Mouse (Mus musculus) forebrain, embryonic 15.5 days (tissue): ENCODE measurements around the gene Chac1. TPM values are rescaled to one million over a fixed set of nuclear protein-coding genes. Genes with fewer than 3 reads are reported as not detected.

ENCODE experiments used
- ATAC-seq: fragments of 200-750 bp; cut with Nextera tagmentation; replicated peaks from 2 replicates; pipeline ENCODE4 v1.8.0; 2017; ENCODE audit warnings: mild to moderate bottlenecking, moderate TSS enrichment, moderate library complexity
- H3K27ac ChIP-seq: fragments of 300-500 bp; sonication (generic); replicated peaks from 2 replicates; pipeline ENCODE4 v1.5.1; 2015; ENCODE audit warnings: mild to moderate bottlenecking, inconsistent platforms
- H3K27me3 ChIP-seq: fragments of 300-500 bp; sonication (generic); 2 replicates; pipeline ENCODE4 v1.6.1; 2015; ENCODE audit warnings: inconsistent platforms
- H3K36me3 ChIP-seq: fragments of 300-500 bp; sonication (generic); 2 replicates; pipeline ENCODE4 v1.6.1; 2015; ENCODE audit warnings: mild to moderate bottlenecking, inconsistent platforms
- H3K4me1 ChIP-seq: fragments of 300-500 bp; sonication (generic); 2 replicates; pipeline ENCODE4 v1.6.1; 2015; ENCODE audit warnings: inconsistent platforms
- H3K4me2 ChIP-seq: fragments of 300-500 bp; sonication (generic); replicated peaks from 2 replicates; pipeline ENCODE4 v1.6.1; 2015; ENCODE audit warnings: mild to moderate bottlenecking, inconsistent platforms
- H3K4me3 ChIP-seq: fragments of 300-500 bp; sonication (generic); 2 replicates; pipeline ENCODE4 v1.5.1; 2015; ENCODE audit warnings: mild to moderate bottlenecking, inconsistent platforms
- H3K9ac ChIP-seq: fragments of 300-500 bp; sonication (generic); replicated peaks from 2 replicates; pipeline ENCODE4 v1.6.1; 2015; ENCODE audit warnings: mild to moderate bottlenecking, inconsistent platforms
- H3K9me3 ChIP-seq: fragments of 300-500 bp; sonication (generic); 2 replicates; pipeline ENCODE4 v1.6.1; 2016; ENCODE audit warnings: inconsistent platforms
- WGBS: fragments of 180-500 bp; shearing (Covaris S2); methylation state at CpG from one replicate; pipeline ENCODE4 v1.1.7; 2015; ENCODE audit warnings: mixed read lengths; 5-methylcytosine and 5-hydroxymethylcytosine counted together
- polyA plus RNA-seq: library from polyadenylated mRNA; unstranded; fragments of >200 nt; fragmentation: Nextera tagmentation; extraction: Ambion mirVana; gene quantifications from 2 replicates; pipeline ENCODE4 v1.2.1, GENCODE M21; 2015

Chac1 gene
- polyA plus RNA-seq, 1 experiment from 2014 or later, result 5.8 TPM

GRCm38 (mm10) chr2:119322587-119323300, 28.3 kb upstream of the Chac1 start:
- Histone ChIP-seq H3K9me3 (no peaks in the 10 kb centered on the region), H3K4me2 (peak overlapping the region; percentile 81), H3K27me3 (peaks cover 84% of the 10 kb centered on the region), H3K36me3 (no peaks in the 10 kb centered on the region), H3K9ac (peak overlapping the region; percentile 19; the same call in 1 of the 2 replicates), H3K27ac (peak overlapping the region; percentile 47; the same call in 1 of the 2 replicates), H3K4me3 (peak overlapping the region; percentile 40), H3K4me1 (peaks cover 65% of the 10 kb centered on the region)
- ATAC-seq, result peak; percentile 83
- 2% methylated on average over 36 of the region's 39 CpGs for WGBS

- H3K9me3 ChIP-seq, result no peaks in the 10 kb centered on the region
- H3K27me3 ChIP-seq, result peaks cover 85% of the 10 kb centered on the region
- peak overlapping the region; percentile 17; the same call in 1 of the 2 replicates for H3K4me3 ChIP-seq
- ATAC-seq, result no peak
- H3K4me1 ChIP-seq, result peaks cover 77% of the 10 kb centered on the region
- H3K4me2 ChIP-seq, result peak overlapping the region; percentile 68
- no peak overlapping the region for H3K27ac ChIP-seq
- H3K9ac ChIP-seq, result no peak overlapping the region
- WGBS, result 3% methylated on average over 32 of the region's 32 CpGs
- H3K36me3 ChIP-seq, result no peaks in the 10 kb centered on the region
Observed at GRCm38 (mm10) chr2:119323866-119324575, 27.0 kb upstream of the Chac1 start.

GRCm38 (mm10) chr2:119324576-119325318, 26.3 kb upstream of the Chac1 start:
- under 1% methylated on average over 32 of the region's 32 CpGs for WGBS
- Histone ChIP-seq H3K4me2 (peak overlapping the region; percentile 68), H3K9ac (0 out of 2 replicates have a peak overlapping the region, but pooled peaks have one; percentile 24), H3K27ac (no peak overlapping the region), H3K9me3 (no peaks in the 10 kb centered on the region), H3K4me1 (peaks cover 82% of the 10 kb centered on the region), H3K36me3 (no peaks in the 10 kb centered on the region), H3K27me3 (peaks cover 84% of the 10 kb centered on the region), H3K4me3 (peak overlapping the region; percentile 46)
- ATAC-seq, result no peak

- Histone ChIP-seq H3K4me3 (peak within 1 kb of the TSS; percentile 46), H3K36me3 (no peaks in the 10 kb centered on the region), H3K27ac (no peak within 1 kb of the TSS), H3K9ac (peak within 1 kb of the TSS; percentile 41), H3K4me2 (peak within 1 kb of the TSS; percentile 68), H3K9me3 (no peaks in the 10 kb centered on the region), H3K27me3 (peaks cover 86% of the 10 kb centered on the region), H3K4me1 (peaks cover 85% of the 10 kb centered on the region)
- no peak for ATAC-seq
- under 1% methylated on average over 33 of the region's 33 CpGs for WGBS
Observed at GRCm38 (mm10) chr2:119325568-119326143, 25.4 kb upstream of the Chac1 start, which contains the start of gene Dll4. TSS of gene Dll4 (plus strand) at chr2:119325784.

GRCm38 (mm10) chr2:119326161-119327101, 24.6 kb upstream of the Chac1 start:
- H3K9ac ChIP-seq, result peak overlapping the region; percentile 41
- peaks cover 89% of the 10 kb centered on the region for H3K27me3 ChIP-seq
- H3K4me3 ChIP-seq, result peak overlapping the region; percentile 46
- no peaks in the 10 kb centered on the region for H3K36me3 ChIP-seq
- H3K9me3 ChIP-seq, result no peaks in the 10 kb centered on the region
- no peak overlapping the region for H3K27ac ChIP-seq
- ATAC-seq, result no peak
- WGBS, result 1% methylated on average over 60 of the region's 61 CpGs
- H3K4me1 ChIP-seq, result peaks cover 81% of the 10 kb centered on the region
- H3K4me2 ChIP-seq, result peak overlapping the region; percentile 68

GRCm38 (mm10) chr2:119327102-119327480, 23.9 kb upstream of the Chac1 start:
- H3K27me3 ChIP-seq, result peaks cover 91% of the 10 kb centered on the region
- peak overlapping the region; percentile 68 for H3K4me2 ChIP-seq
- peak overlapping the region; percentile 46 for H3K4me3 ChIP-seq
- H3K9me3 ChIP-seq, result no peaks in the 10 kb centered on the region
- ATAC-seq, result no peak
- H3K4me1 ChIP-seq, result peaks cover 75% of the 10 kb centered on the region
- H3K27ac ChIP-seq, result no peak overlapping the region
- WGBS, result under 1% methylated on average over 30 of the region's 30 CpGs
- H3K9ac ChIP-seq, result peak overlapping the region; percentile 41
- no peaks in the 10 kb centered on the region for H3K36me3 ChIP-seq

- Histone ChIP-seq H3K4me2 (0 out of 2 replicates have a peak overlapping the region, but pooled peaks have one; percentile 68), H3K27ac (no peak overlapping the region), H3K4me1 (peaks cover 65% of the 10 kb centered on the region), H3K4me3 (peak overlapping the region; percentile 12; the same call in 1 of the 2 replicates), H3K9ac (no peak overlapping the region), H3K9me3 (no peaks in the 10 kb centered on the region), H3K27me3 (peaks cover 85% of the 10 kb centered on the region), H3K36me3 (no peaks in the 10 kb centered on the region)
- WGBS, result 11% methylated on average over 11 of the region's 11 CpGs
- no peak for ATAC-seq
Observed at GRCm38 (mm10) chr2:119327942-119328526, 23.0 kb upstream of the Chac1 start.

- Histone ChIP-seq H3K4me2 (no peak overlapping the region; the same call in 1 of the 2 replicates), H3K9ac (no peak overlapping the region), H3K4me1 (peaks cover 60% of the 10 kb centered on the region), H3K27me3 (peaks cover 80% of the 10 kb centered on the region), H3K36me3 (no peaks in the 10 kb centered on the region), H3K4me3 (0 out of 2 replicates have a peak overlapping the region, but pooled peaks have one; percentile 12), H3K9me3 (no peaks in the 10 kb centered on the region), H3K27ac (no peak overlapping the region)
- no peak for ATAC-seq
- 29% methylated on average over 5 of the region's 5 CpGs for WGBS
Observed at GRCm38 (mm10) chr2:119328546-119328945, 22.5 kb upstream of the Chac1 start.

- Histone ChIP-seq H3K9me3 (no peaks in the 10 kb centered on the region), H3K9ac (no peak overlapping the region), H3K4me2 (no peak overlapping the region), H3K36me3 (no peaks in the 10 kb centered on the region), H3K27ac (no peak overlapping the region), H3K27me3 (peaks cover 73% of the 10 kb centered on the region), H3K4me1 (peaks cover 53% of the 10 kb centered on the region), H3K4me3 (no peak overlapping the region)
- WGBS, result 63% methylated on average over 3 of the region's 3 CpGs
- no peak for ATAC-seq
Observed at GRCm38 (mm10) chr2:119329123-119329817, 21.8 kb upstream of the Chac1 start.

- H3K36me3 ChIP-seq, result no peaks in the 10 kb centered on the region
- no peaks in the 10 kb centered on the region for H3K9me3 ChIP-seq
- no peak overlapping the region for H3K4me3 ChIP-seq
- peaks cover 59% of the 10 kb centered on the region for H3K27me3 ChIP-seq
- H3K27ac ChIP-seq, result no peak overlapping the region
- H3K9ac ChIP-seq, result no peak overlapping the region
- ATAC-seq, result no peak
- 96% methylated on average over 8 of the region's 8 CpGs for WGBS
- H3K4me1 ChIP-seq, result peaks cover 39% of the 10 kb centered on the region
- no peak overlapping the region for H3K4me2 ChIP-seq
Observed at GRCm38 (mm10) chr2:119330795-119331194, 20.2 kb upstream of the Chac1 start.
